Mouse (Mus musculus) urinary bladder, postnatal 0 days (tissue): ENCODE data around the gene Slc24a2. TPM values are rescaled to one million over a fixed set of nuclear protein-coding genes. Genes with fewer than 3 reads are reported as not detected.

Experiments used
- polyA plus RNA-seq: library from polyadenylated mRNA; unstranded; fragments of >200 nt; fragmentation: Nextera tagmentation; extraction: Ambion mirVana; gene quantifications from 2 replicates; pipeline ENCODE4 v1.2.1, GENCODE M21; 2015

Gene Slc24a2
- not detected in 2 replicates for polyA plus RNA-seq

GRCm38 (mm10) chr4:87229960-87230551, at the start of gene Slc24a2:
Slc24a2 (minus strand) TSS chr4:87230477.

